Mouse (Mus musculus) thymus, adult 2 months (tissue): ENCODE data around the gene Samd3.

ENCODE experiments used
- CTCF ChIP-seq: fragments of 200-500 bp; IDR thresholded peaks from 2 replicates; pipeline ENCODE4 v1.5.1; 2012; ENCODE audit warnings: mild to moderate bottlenecking, control low read depth, low read length, moderate library complexity, borderline replicate concordance; ENCODE audit not compliant: control insufficient read depth, poor library complexity, insufficient read depth; ENCODE audit errors: extremely low read depth
- POLR2A ChIP-seq: fragments of 200-500 bp; IDR thresholded peaks from 2 replicates; pipeline ENCODE4 v1.6.1; 2012; ENCODE audit warnings: mild to moderate bottlenecking, low read length, control low read depth, moderate library complexity; ENCODE audit not compliant: control insufficient read depth, poor library complexity, insufficient read depth; ENCODE audit errors: extremely low read depth

GRCm38 (mm10) chr10:26239090-26239489, 9.6 kb downstream of the Samd3 start:
- TF ChIP-seq POLR2A (no peak), CTCF (no peak)
